16 mouse cellular contexts compared by ENCODE assay signal in genomic region chr2:119603909-119604308, GRCm38 (mm10). TPM values are rescaled to one million over a fixed set of nuclear protein-coding genes. Genes with fewer than 3 reads are reported as not detected.
"Had no signal": no experiment of that assay in that cellular context is flagged by ENCODE, and none has a peak within 500 bp of the region (broad histone marks: within the 10 kb centered on the region; RNA-seq: fewer than 3 reads in every experiment).

No protein-coding gene starts in this region.

- H3K9me3 ChIP-seq: limb, embryonic 13.5 days; midbrain, embryonic 10.5 days; neural tube, embryonic 12.5 days; stomach, embryonic 15.5 days had no signal

- H3K27ac ChIP-seq: kidney, postnatal 0 days; limb, embryonic 13.5 days; midbrain, embryonic 10.5 days; neural tube, embryonic 12.5 days; stomach, embryonic 15.5 days had no signal

- H3K4me1 ChIP-seq: limb, embryonic 13.5 days; midbrain, embryonic 10.5 days; neural tube, embryonic 12.5 days; stomach, embryonic 15.5 days had no signal

- H3K4me2 ChIP-seq: limb, embryonic 13.5 days; neural tube, embryonic 12.5 days; stomach, embryonic 15.5 days had no signal

- ATAC-seq: intestine, embryonic 16.5 days had no signal

- H3K4me3 ChIP-seq: layer of hippocampus, adult 2 months; limb, embryonic 13.5 days; midbrain, embryonic 10.5 days; neural tube, embryonic 12.5 days; stomach, embryonic 15.5 days had no signal

- H3K27me3 ChIP-seq: limb, embryonic 13.5 days; neural tube, embryonic 12.5 days; stomach, embryonic 15.5 days had no signal

- H3K9ac ChIP-seq: limb, embryonic 13.5 days; neural tube, embryonic 12.5 days; stomach, embryonic 15.5 days had no signal

- DNase-seq: kidney, adult 9 months; kidney, postnatal 4 days; left cerebral cortex, postnatal 4 days; lung, adult 18-20 months; lung, postnatal 36 days; midbrain, embryonic 14.5 days; right cerebral cortex, postnatal 4 days; thymus, postnatal 36 days had no signal

RNA-seq across cellular contexts. Expression of gene Exd1, which starts 56.5 kb away (rescaled TPM):
- total RNA-seq: monocyte, adult 5-6 weeks had no signal
